Mouse (Mus musculus) neural tube, embryonic 11.5 days (tissue): ENCODE measurements around the gene Mre11a. TPM values are rescaled to one million over a fixed set of nuclear protein-coding genes. Genes with fewer than 3 reads are reported as not detected.

ENCODE experiments used
- ATAC-seq: fragments of 200-750 bp; cut with Nextera tagmentation; 2 replicates; pipeline ENCODE4 v1.8.0; 2017; ENCODE audit warnings: moderate number of reproducible peaks, mild to moderate bottlenecking, moderate TSS enrichment, moderate library complexity; ENCODE audit not compliant: insufficient read depth, low FRiP score, low TSS enrichment
- DNase-seq: peaks from one replicate; pipeline ENCODE4 v3.0.0-alpha.2; 2015; ENCODE audit warnings: low spot score
- H3K27ac ChIP-seq: fragments of 300-500 bp; sonication (generic); 2 replicates; pipeline ENCODE4 v1.5.1; 2014; ENCODE audit warnings: low read depth, mild to moderate bottlenecking, low read length
- H3K27me3 ChIP-seq: fragments of 300-500 bp; sonication (generic); 2 replicates; pipeline ENCODE4 v1.6.1; 2014; ENCODE audit warnings: mild to moderate bottlenecking, low read length, mixed read lengths; ENCODE audit not compliant: control insufficient read depth, insufficient read depth
- H3K36me3 ChIP-seq: fragments of 300-500 bp; sonication (generic); 2 replicates; pipeline ENCODE4 v1.6.1; 2014; ENCODE audit warnings: mild to moderate bottlenecking, low read length, moderate library complexity, mixed read lengths; ENCODE audit not compliant: control insufficient read depth, insufficient read depth
- H3K4me1 ChIP-seq: fragments of 300-500 bp; sonication (generic); 2 replicates; pipeline ENCODE4 v1.6.1; 2014; ENCODE audit warnings: low read length, mixed read lengths; ENCODE audit not compliant: control insufficient read depth, insufficient read depth
- H3K4me2 ChIP-seq: fragments of 300-500 bp; sonication (generic); 2 replicates; pipeline ENCODE4 v1.6.1; 2014; ENCODE audit warnings: low read depth, mild to moderate bottlenecking, moderate library complexity
- H3K4me3 ChIP-seq: fragments of 300-500 bp; sonication (generic); 2 replicates; pipeline ENCODE4 v1.5.1; 2014; ENCODE audit warnings: low read depth, low read length
- H3K9ac ChIP-seq: fragments of 300-500 bp; sonication (generic); 2 replicates; pipeline ENCODE4 v1.6.1; 2014; ENCODE audit warnings: mild to moderate bottlenecking, low read length
- H3K9me3 ChIP-seq: fragments of 300-500 bp; sonication (generic); 2 replicates; pipeline ENCODE4 v1.6.1; 2016; ENCODE audit warnings: low read length; ENCODE audit not compliant: control insufficient read depth
- WGBS: fragments of 180-500 bp; shearing (Covaris S2); extraction: QIAGEN DNeasy Blood & Tissue Kit; methylation state at CpG from one replicate; pipeline ENCODE4 v1.1.7; 2014; 5-methylcytosine and 5-hydroxymethylcytosine counted together
- polyA plus RNA-seq: library from polyadenylated mRNA; unstranded; fragments of >200 nt; fragmentation: Nextera tagmentation; extraction: Ambion mirVana; gene quantifications from 2 replicates; pipeline ENCODE4 v1.2.1, GENCODE M21; 2014

Gene Mre11a
- polyA plus RNA-seq, 1 experiment from 2014 or later: 29.8 TPM

GRCm38 (mm10) chr9:14787356-14787755, 2.9 kb downstream of the Mre11a start:
- H3K4me2 ChIP-seq: no peak overlapping the region
- 95% methylated on average over 6 of the region's 6 CpGs for WGBS
- H3K27me3 ChIP-seq: no peaks in the 10 kb centered on the region
- peaks cover 5% of the 10 kb centered on the region; the same call in 1 of the 2 replicates for H3K36me3 ChIP-seq
- H3K9ac ChIP-seq: no peak overlapping the region
- no peaks in the 10 kb centered on the region for H3K9me3 ChIP-seq
- H3K4me1 ChIP-seq: no peaks in the 10 kb centered on the region
- DNase-seq (no peak), ATAC-seq (no peak)
- no peak overlapping the region for H3K27ac ChIP-seq
- no peak overlapping the region for H3K4me3 ChIP-seq

GRCm38 (mm10) chr9:14805714-14806113, 21.3 kb downstream of the Mre11a start:
- Histone ChIP-seq H3K27ac (no peak overlapping the region), H3K27me3 (no peaks in the 10 kb centered on the region), H3K4me3 (no peak overlapping the region), H3K36me3 (peaks cover 4% of the 10 kb centered on the region), H3K4me2 (no peak overlapping the region), H3K4me1 (no peaks in the 10 kb centered on the region), H3K9ac (no peak overlapping the region), H3K9me3 (no peaks in the 10 kb centered on the region)
- no peak for DNase-seq
- no peak for ATAC-seq
- WGBS: 90% methylated on average over 2 of the region's 2 CpGs

DNA sequence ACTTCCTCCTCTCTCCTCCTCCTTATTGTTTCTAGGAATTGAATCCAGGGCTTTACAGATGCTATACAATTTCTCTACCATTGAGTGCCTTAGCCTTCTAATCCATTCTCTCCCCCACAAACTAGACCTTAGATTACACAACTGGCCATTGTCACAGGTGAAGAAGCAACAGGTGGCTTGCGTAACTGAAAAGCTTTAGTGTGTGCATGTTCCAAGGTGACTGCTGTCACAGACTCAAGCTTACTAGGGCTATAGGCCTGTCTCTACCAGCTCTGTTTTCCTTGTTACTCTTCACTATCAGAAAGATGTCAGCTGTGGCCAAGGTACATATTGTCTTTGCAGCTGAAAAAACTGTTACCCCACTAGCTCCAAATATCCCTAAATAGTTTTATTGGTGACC, 22.3 kb downstream of the Mre11a start:
- Histone ChIP-seq H3K9me3 (no peaks in the 10 kb centered on the region), H3K4me1 (no peaks in the 10 kb centered on the region), H3K36me3 (peaks cover 3% of the 10 kb centered on the region), H3K27me3 (no peaks in the 10 kb centered on the region), H3K4me3 (no peak overlapping the region), H3K9ac (no peak overlapping the region), H3K4me2 (no peak overlapping the region), H3K27ac (no peak overlapping the region)
- DNase-seq (no peak), ATAC-seq (no peak)
- 100% methylated on average over 1 of the region's 1 CpGs for WGBS

DNA sequence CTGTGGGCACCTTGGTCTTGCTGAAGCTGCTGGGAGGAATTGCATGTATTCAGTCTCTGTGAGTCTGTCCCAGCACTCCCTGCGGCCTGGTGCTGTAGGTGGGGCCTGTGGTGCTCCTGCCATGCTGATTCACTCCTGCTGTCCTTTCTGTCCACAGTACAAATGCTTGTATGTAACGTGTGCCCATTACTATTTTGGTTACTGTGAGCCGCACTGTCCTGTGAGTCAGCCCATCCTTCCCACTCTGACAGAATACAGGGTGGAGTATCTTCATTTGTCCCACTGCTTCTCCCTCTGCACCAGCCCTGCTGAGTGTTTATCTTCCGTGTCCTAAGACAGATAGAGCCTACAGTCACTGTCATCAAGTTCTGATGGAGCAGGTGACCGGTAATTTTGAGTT, 25.7 kb downstream of the Mre11a start:
- Histone ChIP-seq H3K4me3 (no peak overlapping the region), H3K27me3 (no peaks in the 10 kb centered on the region), H3K36me3 (peaks cover 2% of the 10 kb centered on the region), H3K4me1 (no peaks in the 10 kb centered on the region), H3K4me2 (no peak overlapping the region), H3K9me3 (no peaks in the 10 kb centered on the region), H3K27ac (no peak overlapping the region), H3K9ac (no peak overlapping the region)
- DNase-seq (no peak), ATAC-seq (no peak)
- 92% methylated on average over 5 of the region's 5 CpGs for WGBS

- H3K27ac ChIP-seq: no peak overlapping the region
- DNase-seq (no peak), ATAC-seq (no peak)
- peaks cover 5% of the 10 kb centered on the region; the same call in 1 of the 2 replicates for H3K36me3 ChIP-seq
- no peak overlapping the region for H3K4me3 ChIP-seq
- no peak overlapping the region for H3K4me2 ChIP-seq
- H3K4me1 ChIP-seq: no peaks in the 10 kb centered on the region
- no peaks in the 10 kb centered on the region for H3K27me3 ChIP-seq
- no peaks in the 10 kb centered on the region for H3K9me3 ChIP-seq
- H3K9ac ChIP-seq: no peak overlapping the region
These were observed 36.9 kb downstream of the Mre11a start for GRCm38 (mm10) chr9:14821396-14821795.

DNA sequence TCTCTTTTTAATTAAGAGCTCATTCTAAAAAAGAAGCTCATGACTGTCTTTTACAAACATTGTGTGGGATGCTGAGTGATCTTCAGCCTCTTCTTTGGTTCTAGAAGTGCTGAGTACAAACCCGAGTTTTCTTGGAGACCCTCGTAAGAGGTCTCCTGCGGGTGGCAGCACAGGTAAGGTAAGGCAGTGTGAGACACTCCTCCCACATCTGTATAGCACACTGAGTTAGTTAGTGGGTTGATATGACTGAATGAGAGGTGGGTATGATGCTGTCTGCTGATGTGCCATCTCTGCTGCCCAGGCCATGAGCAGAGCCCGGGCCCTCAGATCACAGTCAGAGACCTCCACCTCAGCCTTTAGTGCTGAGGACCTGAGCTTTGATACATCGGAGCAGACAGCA, 40.4 kb downstream of the Mre11a start:
- no peaks in the 10 kb centered on the region for H3K27me3 ChIP-seq
- no peaks in the 10 kb centered on the region for H3K4me1 ChIP-seq
- H3K4me2 ChIP-seq: no peak overlapping the region
- H3K4me3 ChIP-seq: no peak overlapping the region
- WGBS: 86% methylated on average over 5 of the region's 5 CpGs
- H3K9ac ChIP-seq: no peak overlapping the region
- H3K36me3 ChIP-seq: peaks cover 5% of the 10 kb centered on the region; the same call in 1 of the 2 replicates
- ATAC-seq (no peak), DNase-seq (no peak)
- H3K27ac ChIP-seq: no peak overlapping the region
- no peaks in the 10 kb centered on the region for H3K9me3 ChIP-seq

DNA sequence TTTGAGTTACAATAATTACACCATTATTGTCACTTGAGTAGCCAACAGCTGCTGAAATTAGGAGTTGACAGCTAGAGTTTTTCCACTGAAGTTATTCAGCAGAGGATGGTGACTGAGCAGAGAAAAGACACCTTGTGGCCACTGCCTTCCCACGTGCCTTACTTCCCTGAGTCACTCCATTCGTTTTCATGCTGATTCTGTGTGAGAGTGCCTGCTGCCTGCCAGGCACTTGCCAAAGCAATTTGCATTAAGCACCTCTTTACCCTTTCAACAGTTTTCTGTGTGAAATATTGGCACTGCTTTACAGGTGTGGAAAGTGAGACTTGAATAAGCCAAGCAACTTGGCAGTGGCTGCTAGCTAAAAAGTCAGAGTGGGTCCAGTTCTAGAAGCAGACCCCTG, 43.4 kb downstream of the Mre11a start:
- Histone ChIP-seq H3K27ac (no peak overlapping the region), H3K4me3 (no peak overlapping the region), H3K27me3 (no peaks in the 10 kb centered on the region), H3K9ac (no peak overlapping the region), H3K9me3 (no peaks in the 10 kb centered on the region), H3K4me2 (no peak overlapping the region), H3K4me1 (no peaks in the 10 kb centered on the region), H3K36me3 (peaks cover 9% of the 10 kb centered on the region)
- WGBS: 74% methylated on average over 2 of the region's 2 CpGs
- ATAC-seq (no peak), DNase-seq (no peak)

- no peaks in the 10 kb centered on the region for H3K9me3 ChIP-seq
- WGBS: 86% methylated on average over 5 of the region's 5 CpGs
- no peak for ATAC-seq
These were observed 47.6 kb downstream of the Mre11a start for GRCm38 (mm10) chr9:14832046-14832445.

DNA sequence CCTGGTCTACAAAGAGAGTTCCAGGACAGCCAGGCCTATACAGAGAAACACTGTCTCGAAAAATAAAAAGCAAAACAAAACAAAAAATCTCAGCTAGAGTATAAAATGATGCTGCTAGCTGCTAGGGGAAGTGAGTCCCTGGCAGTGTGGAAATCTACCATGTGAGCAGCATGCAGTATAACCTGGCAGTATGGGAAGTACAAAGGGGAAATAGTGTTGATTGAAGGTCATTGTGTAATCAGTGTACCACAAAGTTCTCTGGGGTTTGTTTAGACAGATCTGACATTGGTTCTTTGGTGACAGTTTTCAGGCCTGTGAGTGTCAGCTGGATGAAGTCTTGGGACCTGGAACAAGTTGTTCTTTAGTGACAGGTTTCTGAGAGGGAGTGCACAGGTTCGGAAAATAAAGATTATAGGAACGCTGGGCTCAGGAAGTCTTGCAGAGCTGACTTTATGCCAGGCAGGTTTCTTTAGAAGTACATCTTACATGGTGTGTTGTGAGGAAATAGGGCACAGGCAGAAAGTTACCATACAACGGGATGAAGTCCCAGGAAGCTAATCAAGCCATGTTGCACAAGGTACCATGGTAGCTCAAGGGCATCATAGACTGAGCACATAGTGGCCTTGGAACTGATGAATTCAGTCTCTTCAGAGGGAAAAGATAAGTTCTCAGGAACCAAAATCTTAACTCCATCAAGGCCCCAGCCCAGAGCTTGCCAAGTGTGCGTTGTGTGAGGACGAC, 51.1 kb downstream of the Mre11a start:
- H3K4me2 ChIP-seq: no peak overlapping the region
- H3K4me3 ChIP-seq: no peak overlapping the region
- no peaks in the 10 kb centered on the region for H3K4me1 ChIP-seq
- ATAC-seq (no peak), DNase-seq (no peak)
- WGBS: 93% methylated on average over 6 of the region's 6 CpGs
- H3K36me3 ChIP-seq: peaks cover 6% of the 10 kb centered on the region
- H3K9ac ChIP-seq: no peak overlapping the region
- no peaks in the 10 kb centered on the region for H3K27me3 ChIP-seq
- H3K27ac ChIP-seq: no peak overlapping the region
- no peaks in the 10 kb centered on the region for H3K9me3 ChIP-seq

More at GRCm38 (mm10) chr9:14832046-14832445, 47.6 kb downstream of the Mre11a start:
- DNase-seq: no peak
- Histone ChIP-seq H3K36me3 (peaks cover 8% of the 10 kb centered on the region), H3K27ac (no peak overlapping the region), H3K4me2 (no peak overlapping the region), H3K9ac (no peak overlapping the region), H3K4me3 (no peak overlapping the region), H3K27me3 (no peaks in the 10 kb centered on the region), H3K4me1 (no peaks in the 10 kb centered on the region)
